In the genomic region with DNA sequence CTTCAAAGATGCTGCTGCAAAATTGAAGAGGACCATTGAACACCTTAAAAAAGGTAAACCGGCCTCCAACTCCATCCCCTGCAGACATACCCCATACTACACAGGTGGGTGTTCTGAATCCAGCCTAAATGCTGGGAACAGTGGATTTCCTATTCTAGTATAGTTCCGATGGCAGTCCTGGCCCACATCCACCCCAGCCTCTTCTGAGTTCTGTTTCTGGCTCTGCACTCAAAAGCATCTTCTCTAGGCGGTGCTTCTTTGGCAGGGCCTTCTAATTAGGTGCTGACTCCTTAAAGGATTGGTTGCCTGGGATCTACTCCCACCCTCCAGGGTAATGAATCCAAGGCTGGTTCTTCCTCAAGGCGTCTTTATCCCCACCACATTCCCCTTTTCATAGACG, we compare ENCODE assay signal across 32 mouse cellular contexts. TPM values are rescaled to one million over a fixed set of nuclear protein-coding genes. Genes with fewer than 3 reads are reported as not detected.
A peak's percentile ranks its signal among the peaks of the same experiment; 100 is the strongest.
DNase-seq lines count a peak whose midpoint lies in the region; ATAC-seq and TF ChIP-seq lines count a peak whose summit lies in the region.
"Had no signal": no experiment of that assay in that cellular context is flagged by ENCODE, and none has a peak within 500 bp of the region (broad histone marks: within the 10 kb centered on the region; RNA-seq: fewer than 3 reads in every experiment).

No protein-coding gene starts in this region.

- H3K4me2 ChIP-seq in heart, embryonic 13.5 days = no peak overlapping the region
- H3K4me2 ChIP-seq in heart, embryonic 11.5 days = no peak overlapping the region
- no peak overlapping the region for H3K4me2 ChIP-seq in lung, embryonic 14.5 days
- H3K4me2 ChIP-seq: intestine, embryonic 15.5 days; liver, embryonic 15.5 days had no signal

- ATAC-seq in heart, embryonic 13.5 days (ENCODE audit: extremely low read depth, insufficient number of reproducible peaks, low FRiP score, low TSS enrichment) = no peak
- ATAC-seq in heart, embryonic 11.5 days (replicated peaks; ENCODE audit: insufficient number of reproducible peaks, low FRiP score, low TSS enrichment) = no peak
- no peak for ATAC-seq in lung, embryonic 14.5 days (ENCODE audit: insufficient read depth)
- ATAC-seq: intestine, embryonic 15.5 days; midbrain, embryonic 13.5 days had no signal

- peak overlapping the region; percentile 16 for H3K27ac ChIP-seq in heart, embryonic 13.5 days (replicated peaks)
- no peak overlapping the region for H3K27ac ChIP-seq in heart, embryonic 11.5 days (ENCODE audit: low read depth, low read length)
- no peak overlapping the region for H3K27ac ChIP-seq in lung, embryonic 14.5 days (ENCODE audit: low read depth)
- H3K27ac ChIP-seq: heart, embryonic 10.5 days; hindbrain, embryonic 10.5 days; intestine, embryonic 15.5 days; liver, embryonic 15.5 days; macrophage had no signal

- no peak for TF ChIP-seq POLR2A in brain, embryonic 14.5 days (IDR thresholded peaks at IDR 0.05; ENCODE audit: borderline replicate concordance, extremely low read depth, insufficient read depth, insufficient read length, poor library complexity, severe bottlenecking)

- WGBS in heart, embryonic 13.5 days = 71% methylated on average over 5 of the region's 5 CpGs
- 87% methylated on average over 5 of the region's 5 CpGs for WGBS in heart, embryonic 11.5 days (ENCODE audit: insufficient replicate concordance)
- WGBS in lung, embryonic 14.5 days = 66% methylated on average over 5 of the region's 5 CpGs

- H3K9me3 ChIP-seq in heart, embryonic 13.5 days = no peaks in the 10 kb centered on the region
- no peaks in the 10 kb centered on the region for H3K9me3 ChIP-seq in heart, embryonic 11.5 days (replicated peaks; ENCODE audit: control insufficient read depth, low read length)
- no peaks in the 10 kb centered on the region for H3K9me3 ChIP-seq in lung, embryonic 14.5 days (ENCODE audit: low read depth, low read length)
- H3K9me3 ChIP-seq: heart, embryonic 10.5 days; hindbrain, embryonic 10.5 days; intestine, embryonic 15.5 days; liver, embryonic 15.5 days; midbrain, embryonic 13.5 days had no signal

- no peaks in the 10 kb centered on the region for H3K27me3 ChIP-seq in heart, embryonic 13.5 days (replicated peaks)
- no peaks in the 10 kb centered on the region for H3K27me3 ChIP-seq in heart, embryonic 11.5 days (ENCODE audit: control insufficient read depth, insufficient read depth, low read length)
- no peaks in the 10 kb centered on the region for H3K27me3 ChIP-seq in lung, embryonic 14.5 days (ENCODE audit: insufficient read depth, low read length)
- H3K27me3 ChIP-seq: intestine, embryonic 15.5 days; liver, embryonic 15.5 days; midbrain, embryonic 13.5 days had no signal

- no peak overlapping the region for H3K9ac ChIP-seq in heart, embryonic 13.5 days
- H3K9ac ChIP-seq in heart, embryonic 11.5 days (ENCODE audit: low read depth, low read length) = no peak overlapping the region
- H3K9ac ChIP-seq in lung, embryonic 14.5 days = no peak overlapping the region
- H3K9ac ChIP-seq: liver, embryonic 15.5 days; midbrain, embryonic 13.5 days had no signal

- H3K4me1 ChIP-seq in heart, embryonic 13.5 days = peaks cover 74% of the 10 kb centered on the region
- peaks cover 44% of the 10 kb centered on the region for H3K4me1 ChIP-seq in heart, embryonic 11.5 days (ENCODE audit: control insufficient read depth, insufficient read depth, low read length)
- H3K4me1 ChIP-seq in lung, embryonic 14.5 days (ENCODE audit: insufficient read depth) = peaks cover 30% of the 10 kb centered on the region

- peaks cover 72% of the 10 kb centered on the region for H3K36me3 ChIP-seq in heart, embryonic 13.5 days
- H3K36me3 ChIP-seq in heart, embryonic 11.5 days (ENCODE audit: control insufficient read depth, insufficient read depth, low read length) = peaks cover 19% of the 10 kb centered on the region
- peaks cover 79% of the 10 kb centered on the region for H3K36me3 ChIP-seq in lung, embryonic 14.5 days (ENCODE audit: insufficient read depth)

- DNase-seq in lung, embryonic 14.5 days = peak; percentile 31
- no peak for DNase-seq in lung, postnatal 10 days
- peak; percentile 49 for DNase-seq in brain, adult 2 months (ENCODE audit: low read depth, low spot score)
- peak; percentile 39 for DNase-seq in brain, embryonic 14.5 days (ENCODE audit: low read depth)
- DNase-seq in natural killer cell, adult 2 months (ENCODE audit: low spot score in 2 of 2) = no peak
- no peak for DNase-seq in left cerebral cortex, adult 18-20 months (ENCODE audit: low spot score in 2 of 2)
- DNase-seq: adrenal gland, adult 2 months; cerebellum, adult 8-10 months; gastrocnemius, adult 2 months; heart, postnatal 10 days; kidney, adult 8-10 months; kidney, postnatal 10 days; liver; thymus, postnatal 14 days had no signal

- no peak for TF ChIP-seq CTCF in lung, embryonic 14.5 days (IDR thresholded peaks at IDR 0.05; ENCODE audit: low read depth)
- no peak for TF ChIP-seq CTCF in brain, embryonic 14.5 days (IDR thresholded peaks at IDR 0.05; ENCODE audit: borderline replicate concordance, extremely low read depth, insufficient read depth, insufficient read length)

- no peak overlapping the region for H3K4me3 ChIP-seq in heart, embryonic 13.5 days
- no peak overlapping the region for H3K4me3 ChIP-seq in heart, embryonic 11.5 days (ENCODE audit: low read depth, low read length)
- no peak overlapping the region for H3K4me3 ChIP-seq in lung, embryonic 14.5 days (ENCODE audit: low read depth, low read length)
- H3K4me3 ChIP-seq: gastrocnemius, adult 2 months; intestine, embryonic 15.5 days; liver, embryonic 15.5 days; midbrain, embryonic 13.5 days had no signal

RNA-seq across cellular contexts. Expression of a gene that starts 9.1 kb away (rescaled TPM):
- polyA plus RNA-seq in heart, embryonic 13.5 days (2015; fragmentation: Nextera tagmentation; extraction: Ambion mirVana) = 24.2 and 27.0 TPM in 2 replicates
- polyA plus RNA-seq in heart, embryonic 11.5 days (2014; fragmentation: Nextera tagmentation; extraction: Ambion mirVana) = 15.5 and 25.1 TPM in 2 replicates
- polyA plus RNA-seq in lung, embryonic 14.5 days (2014; fragmentation: Nextera tagmentation; extraction: Ambion mirVana) = 33.2 and 38.9 TPM in 2 replicates
- polyA plus RNA-seq in brain, embryonic 14.5 days (2012; rRNA removed) = 58.8 and 80.4 TPM in 2 replicates
- 10 to 100 TPM; 81.6 to 81.8 TPM for total RNA-seq in left cerebral cortex, adult 18-20 months (2021)

RNA-seq across cellular contexts. Expression of a gene that starts 18.9 kb away (rescaled TPM):
- polyA plus RNA-seq in heart, embryonic 13.5 days (2015; fragmentation: Nextera tagmentation; extraction: Ambion mirVana) = 0.55 and 0.66 TPM in 2 replicates
- polyA plus RNA-seq in heart, embryonic 11.5 days (2014; fragmentation: Nextera tagmentation; extraction: Ambion mirVana) = 0.93 and 2.0 TPM in 2 replicates
- polyA plus RNA-seq in lung, embryonic 14.5 days (2014; fragmentation: Nextera tagmentation; extraction: Ambion mirVana) = 2.1 and 2.2 TPM in 2 replicates
- 0.11 and 0.25 TPM in 2 replicates for polyA plus RNA-seq in brain, embryonic 14.5 days (2012; rRNA removed)
- 1 to 10 TPM in 1 of 2 experiments, under 1 TPM in 1; 0.67 to 1.4 TPM for total RNA-seq in left cerebral cortex, adult 18-20 months (2021)
- total RNA-seq: MEL had no signal
- polyA plus RNA-seq: macrophage; testis, adult 2 months had no signal

RNA-seq across cellular contexts. Expression of a gene that starts 47.6 kb away (rescaled TPM):
- 0.11 and 0.15 TPM in 2 replicates for polyA plus RNA-seq in heart, embryonic 13.5 days (2015; fragmentation: Nextera tagmentation; extraction: Ambion mirVana)
- polyA plus RNA-seq in heart, embryonic 11.5 days (2014; fragmentation: Nextera tagmentation; extraction: Ambion mirVana) = not detected in 2 replicates
- 0.13 and 0.46 TPM in 2 replicates for polyA plus RNA-seq in lung, embryonic 14.5 days (2014; fragmentation: Nextera tagmentation; extraction: Ambion mirVana)
- polyA plus RNA-seq in brain, embryonic 14.5 days (2012; rRNA removed) = 0.05 TPM in 1 of 2 replicates, not detected in the other
- not detected for total RNA-seq in left cerebral cortex, adult 18-20 months (2021)
- total RNA-seq: adrenal gland, adult 2 months; gastrocnemius, adult 2 months; layer of hippocampus, adult 18-20 months; layer of hippocampus, postnatal 25 days; left cerebral cortex, postnatal 25 days; MEL had no signal
- polyA plus RNA-seq: adrenal gland, adult 2 months; C2C12; hindbrain, embryonic 10.5 days; testis, adult 2 months had no signal

RNA-seq across cellular contexts. Expression of a gene that starts 51.5 kb away (rescaled TPM):
- polyA plus RNA-seq in heart, embryonic 13.5 days (2015; fragmentation: Nextera tagmentation; extraction: Ambion mirVana) = not detected in 2 replicates
- polyA plus RNA-seq in heart, embryonic 11.5 days (2014; fragmentation: Nextera tagmentation; extraction: Ambion mirVana) = not detected in 2 replicates
- 0.17 and 1.1 TPM in 2 replicates for polyA plus RNA-seq in lung, embryonic 14.5 days (2014; fragmentation: Nextera tagmentation; extraction: Ambion mirVana)
- 0.23 and 0.46 TPM in 2 replicates for polyA plus RNA-seq in brain, embryonic 14.5 days (2012; rRNA removed)
- not detected for total RNA-seq in left cerebral cortex, adult 18-20 months (2021)
- total RNA-seq: gastrocnemius, adult 2 months; layer of hippocampus, adult 18-20 months; layer of hippocampus, postnatal 25 days; left cerebral cortex, postnatal 25 days; MEL had no signal
- polyA plus RNA-seq: adrenal gland, adult 2 months; C2C12; heart, embryonic 10.5 days; hindbrain, embryonic 10.5 days; midbrain, embryonic 13.5 days; testis, adult 2 months had no signal

RNA-seq across cellular contexts. Expression of a gene that starts 51.6 kb away (rescaled TPM):
- polyA plus RNA-seq in heart, embryonic 13.5 days (2015; fragmentation: Nextera tagmentation; extraction: Ambion mirVana) = not detected in 2 replicates
- not detected in 2 replicates for polyA plus RNA-seq in heart, embryonic 11.5 days (2014; fragmentation: Nextera tagmentation; extraction: Ambion mirVana)
- polyA plus RNA-seq in lung, embryonic 14.5 days (2014; fragmentation: Nextera tagmentation; extraction: Ambion mirVana) = not detected in 2 replicates
- not detected in 2 replicates for polyA plus RNA-seq in brain, embryonic 14.5 days (2012; rRNA removed)
- not detected for total RNA-seq in left cerebral cortex, adult 18-20 months (2021)
- total RNA-seq: adrenal gland, adult 2 months; gastrocnemius, adult 2 months; gastrocnemius, postnatal 4 days; heart, postnatal 10 days; layer of hippocampus, adult 18-20 months; layer of hippocampus, postnatal 25 days; left cerebral cortex, postnatal 25 days; MEL had no signal
- polyA plus RNA-seq: adrenal gland, adult 2 months; C2C12; embryonic facial prominence, embryonic 14.5 days; heart, embryonic 10.5 days; hindbrain, embryonic 10.5 days; intestine, embryonic 15.5 days; liver, embryonic 15.5 days; lung, embryonic 16.5 days; macrophage; midbrain, embryonic 13.5 days; spleen, adult 2 months; testis, adult 2 months had no signal

Comparison
In these comparisons a context has a peak if more than half of its experiments do, and no peak if none do; other contexts are left out.
1. DNase-seq: peak in lung, embryonic 14.5 days (single experiment), brain, adult 2 months (single experiment) and brain, embryonic 14.5 days (single experiment); none in lung, postnatal 10 days (single experiment), natural killer cell, adult 2 months (0 of 2) and left cerebral cortex, adult 18-20 months (0 of 2).